Mouse (Mus musculus): ENCODE results near the gene Gm21860.
"Not testable (repeated sequence)": the region's sequence is repeated elsewhere in the genome, so short reads cannot be mapped to it uniquely, and the experiment has no call there.

Gm21860 gene

DNA sequence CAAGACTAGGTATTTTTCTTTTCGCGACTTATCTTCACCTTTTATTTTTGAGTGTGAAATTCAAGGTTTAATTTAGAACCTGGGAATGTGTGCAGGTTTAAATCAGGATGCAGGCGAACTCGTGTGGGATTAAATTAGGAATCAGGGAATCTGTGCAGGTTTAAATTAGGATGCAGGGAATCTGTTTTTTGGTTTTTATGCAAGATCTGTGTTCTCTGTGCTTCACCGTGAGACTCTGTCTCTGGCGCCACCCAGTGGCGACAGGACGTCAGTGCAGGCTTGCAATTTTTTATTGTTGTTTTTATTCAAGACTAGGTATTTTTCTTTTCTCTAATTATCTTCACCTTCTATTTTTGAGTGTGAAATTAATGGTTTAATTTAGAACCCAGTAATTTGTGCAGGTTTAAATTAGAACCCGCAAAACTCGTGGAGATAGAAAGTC is 22.5 kb downstream of the Gm21860 start:
- peak; percentile 94 for DNase-seq (ENCODE audit: low read depth)

DNA sequence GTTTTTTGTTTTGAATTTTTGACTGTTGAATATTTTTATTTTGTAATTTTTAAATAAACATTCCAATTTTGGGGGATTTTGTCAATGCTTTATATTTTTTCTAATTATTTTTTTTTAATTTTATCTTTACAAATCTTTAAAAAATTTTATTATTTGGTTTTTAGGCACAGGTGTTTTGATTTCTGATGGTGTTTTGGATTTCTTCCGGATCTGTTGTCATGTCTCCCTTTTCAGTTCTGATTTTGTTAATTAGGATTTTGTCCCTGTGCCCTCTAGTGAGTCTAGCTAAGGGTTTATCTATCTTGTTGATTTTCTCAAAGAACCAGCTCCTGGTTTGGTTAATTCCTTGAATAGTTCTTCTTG is 23.0 kb downstream of the Gm21860 start:
- peak; percentile 18 for DNase-seq (ENCODE audit: low read depth)

DNA sequence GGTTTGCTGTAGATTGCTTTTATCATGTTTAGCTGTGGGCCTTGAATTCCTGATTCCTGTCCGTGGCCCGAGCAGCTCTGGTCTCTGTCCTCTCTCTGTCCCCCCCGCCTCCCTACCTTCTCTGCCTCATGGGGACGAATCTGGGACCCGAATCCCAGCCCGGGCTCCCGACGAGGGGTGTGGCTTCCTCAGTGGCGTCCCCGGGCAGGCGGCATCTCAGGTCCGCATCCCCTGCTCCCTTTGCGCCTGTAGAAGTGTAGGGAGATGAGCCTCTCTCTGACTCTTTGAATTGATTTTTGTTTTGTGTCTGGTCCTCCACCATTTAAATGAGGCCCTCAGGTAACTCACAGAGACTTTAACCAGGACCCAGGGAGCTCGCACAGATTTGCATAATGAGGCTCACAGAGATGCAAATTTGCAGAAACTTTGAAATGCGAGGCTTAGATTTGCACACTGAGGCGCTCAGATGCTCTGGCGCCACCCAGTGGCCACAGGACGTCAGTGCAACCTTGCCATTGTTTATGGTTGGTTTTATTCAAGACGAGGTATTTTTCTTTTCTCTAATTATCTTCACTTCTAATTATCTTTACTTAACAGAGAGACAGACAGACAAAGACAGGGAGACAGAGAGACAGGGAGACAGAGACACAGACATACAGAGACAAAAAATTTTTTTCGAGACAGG is 23.6 kb downstream of the Gm21860 start:
- DNase-seq (ENCODE audit: low read depth), result peak; percentile 48

DNA sequence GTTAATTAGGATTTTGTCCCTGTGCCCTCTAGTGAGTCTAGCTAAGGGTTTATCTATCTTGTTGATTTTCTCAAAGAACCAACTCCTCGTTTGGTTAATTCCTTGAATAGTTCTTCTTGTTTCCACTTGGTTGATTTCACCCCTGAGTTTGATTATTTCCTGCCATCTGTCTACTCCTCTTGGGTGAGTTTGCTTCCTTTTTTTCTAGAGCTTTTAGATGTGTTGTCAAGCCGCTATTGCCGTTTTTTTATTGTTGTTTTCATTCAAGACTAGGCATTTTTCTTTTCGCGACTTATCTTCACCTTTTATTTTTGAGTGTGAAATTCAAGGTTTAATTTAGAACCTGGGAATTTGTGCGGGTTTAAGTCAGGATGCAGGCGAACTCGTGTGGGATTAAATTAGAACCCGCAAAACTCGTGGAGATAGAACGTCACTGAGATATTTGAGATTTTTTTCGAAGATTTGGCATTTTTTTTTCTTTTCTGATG is 24.8 kb downstream of the Gm21860 start:
- DNase-seq (ENCODE audit: low read depth), result peak; percentile 17

DNA sequence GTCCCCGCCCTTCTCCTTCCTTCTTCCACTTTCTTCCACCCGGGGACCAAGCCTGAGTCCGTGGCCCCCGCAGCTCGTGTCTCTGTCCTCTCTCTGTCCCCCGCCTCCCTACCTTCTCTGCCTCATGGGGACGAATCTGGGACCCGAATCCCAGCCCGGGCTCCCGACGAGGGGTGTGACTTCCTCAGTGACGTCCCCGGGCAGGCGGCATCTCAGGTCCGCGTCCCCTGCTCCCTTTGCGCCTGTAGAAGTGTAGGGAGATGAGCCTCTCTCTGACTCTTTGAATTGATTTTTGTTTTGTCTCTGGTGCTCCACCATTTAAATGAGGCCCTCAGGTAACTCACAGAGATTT is 25.7 kb downstream of the Gm21860 start:
- DNase-seq (ENCODE audit: low read depth), result peak; percentile 63

DNA sequence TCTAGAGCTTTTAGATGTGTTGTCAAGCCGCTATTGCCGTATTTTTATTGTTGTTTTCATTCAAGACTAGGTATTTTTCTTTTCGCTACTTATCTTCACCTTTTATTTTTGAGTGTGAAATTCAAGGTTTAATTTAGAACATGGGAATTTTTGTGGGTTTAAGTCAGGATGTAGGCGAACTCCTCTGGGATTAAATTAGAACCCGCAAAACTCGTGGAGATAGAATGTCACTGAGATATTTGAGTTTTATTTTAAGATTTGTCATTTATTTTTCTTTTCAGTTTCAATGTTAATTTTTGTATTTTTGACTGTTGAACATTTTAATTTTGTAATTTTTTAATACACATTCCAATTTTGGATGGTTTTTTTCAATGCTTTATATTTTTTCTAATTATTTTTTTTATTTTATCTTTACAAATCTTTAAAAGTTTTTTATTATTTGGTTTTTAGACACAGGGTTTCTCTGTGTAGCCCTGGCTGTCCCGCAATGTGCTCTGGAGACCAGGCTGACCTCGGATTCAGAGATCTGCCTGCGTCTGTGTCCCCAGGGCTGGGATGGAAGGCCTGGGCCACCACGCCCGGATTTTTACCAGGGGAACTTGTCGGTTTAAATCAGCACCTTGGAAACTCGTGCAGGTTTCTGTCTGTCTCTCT is 26.2 kb downstream of the Gm21860 start:
- peak; percentile 8 for DNase-seq (ENCODE audit: low read depth)

DNA sequence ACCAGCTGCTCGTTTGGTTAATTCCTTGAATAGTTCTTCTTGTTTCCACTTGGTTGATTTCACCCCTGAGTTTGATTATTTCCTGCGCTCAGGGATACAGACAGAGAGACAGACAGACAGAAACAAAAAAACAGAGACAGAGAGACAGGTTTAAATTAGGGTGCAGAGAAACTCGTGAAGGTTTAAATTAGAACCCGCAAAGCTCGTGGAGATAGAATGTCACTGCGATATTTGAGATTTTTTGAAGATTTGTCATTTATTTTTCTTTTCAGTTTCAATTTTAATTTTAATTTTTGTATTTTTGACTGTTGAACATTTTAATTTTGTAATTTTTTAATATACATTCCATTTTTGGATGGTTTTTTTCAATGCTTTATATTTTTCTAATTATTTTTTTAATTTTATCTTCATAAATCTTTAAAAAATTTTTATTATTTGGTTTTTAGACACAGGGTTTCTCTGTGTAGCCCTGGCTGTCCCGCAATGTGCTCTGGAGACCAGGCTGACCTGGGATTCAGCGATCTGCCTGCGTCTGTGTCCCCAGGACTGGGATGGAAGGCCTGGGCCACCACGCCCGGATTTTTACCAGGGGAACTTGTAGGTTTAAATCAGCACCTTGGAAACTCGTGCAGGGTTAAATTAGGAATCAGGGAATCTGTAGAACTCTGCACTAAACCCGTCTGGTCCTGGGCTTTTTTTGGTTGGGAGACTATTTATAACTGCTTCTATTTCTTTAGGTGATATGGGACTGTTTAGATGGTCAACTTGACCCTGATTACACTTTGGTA is 27.3 kb downstream of the Gm21860 start:
- DNase-seq (ENCODE audit: low read depth), result peak; percentile 71

DNA sequence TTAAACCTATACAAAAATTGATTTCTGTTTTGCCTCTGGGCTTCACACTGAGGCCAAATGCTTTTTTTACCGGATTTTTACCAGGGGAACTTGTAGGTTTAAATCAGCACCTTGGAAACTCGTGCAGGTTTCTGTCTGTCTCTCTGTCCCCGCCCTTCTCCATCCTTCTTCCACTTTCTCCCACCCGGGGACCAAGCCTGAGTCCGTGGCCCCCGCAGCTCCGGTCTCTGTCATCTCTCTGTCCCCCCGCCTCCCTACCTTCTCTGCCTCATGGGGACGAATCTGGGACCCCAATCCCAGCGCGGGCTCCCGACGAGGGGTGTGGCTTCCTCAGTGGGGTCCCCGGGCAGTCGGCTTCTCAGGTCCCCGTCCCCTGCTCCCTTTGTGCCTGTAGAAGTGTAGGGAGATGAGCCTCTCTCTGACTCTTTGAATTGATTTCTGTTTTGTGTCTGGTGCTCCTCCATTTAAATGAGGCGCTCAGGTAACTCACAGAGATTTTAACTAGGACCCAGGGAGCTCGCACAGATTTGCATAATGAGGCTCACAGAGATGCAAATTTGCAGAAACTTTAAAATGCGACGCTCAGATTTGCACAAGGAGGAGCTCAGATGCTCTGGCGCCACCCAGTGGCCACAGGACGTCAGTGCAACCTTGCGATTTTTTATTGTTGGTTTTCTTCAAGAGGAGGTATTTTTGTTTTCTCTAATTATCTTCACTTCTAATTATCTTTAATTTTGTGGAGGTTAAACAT is 28.7 kb downstream of the Gm21860 start:
- DNase-seq (ENCODE audit: low read depth), result peak; percentile 86

DNA sequence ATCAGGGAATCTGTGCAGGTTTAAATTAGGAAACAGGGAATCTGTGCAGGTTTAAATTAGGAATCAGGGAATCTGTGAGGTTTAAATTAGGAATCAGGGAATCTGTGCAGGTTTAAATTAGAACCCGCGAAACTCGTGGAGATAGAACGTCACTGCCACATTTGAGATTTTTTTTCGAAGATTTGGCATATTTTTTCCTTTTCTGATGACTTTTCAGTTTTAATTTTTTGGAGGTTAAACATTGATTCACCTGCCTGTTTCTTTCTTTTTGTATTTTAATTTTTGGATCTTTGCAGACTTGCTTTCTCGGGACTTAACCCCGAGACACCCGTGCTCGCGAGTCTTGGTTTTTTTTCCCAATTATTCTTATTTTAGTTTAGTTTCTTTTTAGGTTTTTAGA is 29.5 kb downstream of the Gm21860 start:
- peak; percentile 18 for DNase-seq (ENCODE audit: low read depth)

DNA sequence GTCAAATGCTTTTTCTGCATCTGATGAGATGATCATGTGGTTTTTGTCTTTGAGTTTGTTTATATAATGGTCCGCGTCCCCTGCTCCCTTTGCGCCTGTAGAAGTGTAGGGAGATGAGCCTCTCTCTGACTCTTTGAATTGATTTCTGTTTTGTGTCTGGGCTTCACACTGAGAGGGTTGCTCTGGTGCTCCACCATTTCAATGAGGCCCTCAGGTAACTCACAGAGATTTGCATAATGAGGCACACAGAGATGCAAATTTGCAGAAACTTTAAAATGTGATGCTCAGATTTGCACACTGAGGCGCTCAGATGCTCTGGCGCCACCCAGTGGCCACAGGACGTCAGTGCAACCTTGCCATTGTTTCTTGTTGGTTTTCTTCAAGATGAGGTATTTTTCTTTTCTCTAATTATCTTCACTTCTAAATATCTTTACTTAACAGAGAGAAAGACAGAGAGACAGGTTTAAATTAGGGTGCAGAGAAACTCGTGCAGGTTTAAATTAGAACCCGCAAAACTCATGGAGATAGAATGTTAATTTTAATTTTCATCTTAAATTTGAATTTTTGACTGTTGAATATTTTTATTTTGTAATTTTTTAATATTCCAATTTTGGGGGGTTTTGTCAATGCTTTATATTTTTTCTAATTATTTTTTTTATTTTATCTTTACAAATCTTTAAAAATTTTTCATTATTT is 30.5 kb downstream of the Gm21860 start:
- peak; percentile 54 for DNase-seq (ENCODE audit: low read depth)

DNA sequence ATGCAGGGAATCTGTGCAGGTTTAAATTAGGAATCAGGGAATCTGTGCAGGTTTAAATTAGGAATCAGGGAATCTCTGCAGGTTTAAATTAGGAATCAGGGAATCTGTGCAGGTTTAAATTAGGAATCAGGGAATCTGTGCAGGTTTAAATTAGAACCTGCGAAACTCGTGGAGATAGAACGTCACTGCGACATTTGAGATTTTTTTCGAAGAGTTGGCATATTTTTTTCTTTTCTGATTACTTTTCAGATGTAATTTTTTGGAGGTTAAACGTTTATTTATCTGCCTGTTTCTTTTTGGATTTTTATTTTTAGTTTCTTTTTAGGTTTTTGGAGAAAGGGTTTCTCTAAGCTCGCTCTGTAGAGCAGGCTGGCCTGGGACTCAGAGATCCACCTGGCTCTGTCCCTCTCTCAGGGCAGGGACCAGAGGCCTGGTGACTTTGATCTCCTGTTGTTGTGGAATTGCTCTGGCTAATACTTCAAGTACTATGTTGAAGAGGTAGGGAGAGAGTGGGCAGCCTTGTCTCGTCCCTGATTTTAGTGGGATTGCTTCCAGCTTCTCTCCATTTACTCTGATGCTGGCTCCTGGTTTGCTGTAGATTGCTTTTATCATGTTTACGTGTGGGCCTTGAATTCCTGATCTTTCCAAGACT is 31.2 kb downstream of the Gm21860 start:
- peak; percentile 50 for DNase-seq (ENCODE audit: low read depth)

DNA sequence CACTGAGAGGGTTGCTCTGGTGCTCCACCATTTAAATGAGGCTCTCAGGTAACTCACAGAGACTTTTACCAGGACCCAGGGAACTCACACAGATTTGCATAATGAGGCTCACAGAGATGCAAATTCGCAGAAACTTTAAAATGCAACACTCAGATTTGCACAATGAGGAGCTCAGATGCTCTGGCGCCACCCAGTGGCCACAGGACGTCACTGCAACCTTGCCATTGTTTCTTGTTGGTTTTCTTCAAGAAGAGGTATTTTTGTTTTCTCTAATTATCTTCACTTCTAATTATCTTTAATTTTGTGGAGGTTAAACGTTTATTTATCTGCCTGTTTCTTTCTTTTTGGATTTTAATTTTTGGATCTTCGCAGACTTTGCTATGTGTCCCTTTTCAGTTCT is 34.1 kb downstream of the Gm21860 start:
- DNase-seq (ENCODE audit: low read depth), result peak; percentile 3

DNA sequence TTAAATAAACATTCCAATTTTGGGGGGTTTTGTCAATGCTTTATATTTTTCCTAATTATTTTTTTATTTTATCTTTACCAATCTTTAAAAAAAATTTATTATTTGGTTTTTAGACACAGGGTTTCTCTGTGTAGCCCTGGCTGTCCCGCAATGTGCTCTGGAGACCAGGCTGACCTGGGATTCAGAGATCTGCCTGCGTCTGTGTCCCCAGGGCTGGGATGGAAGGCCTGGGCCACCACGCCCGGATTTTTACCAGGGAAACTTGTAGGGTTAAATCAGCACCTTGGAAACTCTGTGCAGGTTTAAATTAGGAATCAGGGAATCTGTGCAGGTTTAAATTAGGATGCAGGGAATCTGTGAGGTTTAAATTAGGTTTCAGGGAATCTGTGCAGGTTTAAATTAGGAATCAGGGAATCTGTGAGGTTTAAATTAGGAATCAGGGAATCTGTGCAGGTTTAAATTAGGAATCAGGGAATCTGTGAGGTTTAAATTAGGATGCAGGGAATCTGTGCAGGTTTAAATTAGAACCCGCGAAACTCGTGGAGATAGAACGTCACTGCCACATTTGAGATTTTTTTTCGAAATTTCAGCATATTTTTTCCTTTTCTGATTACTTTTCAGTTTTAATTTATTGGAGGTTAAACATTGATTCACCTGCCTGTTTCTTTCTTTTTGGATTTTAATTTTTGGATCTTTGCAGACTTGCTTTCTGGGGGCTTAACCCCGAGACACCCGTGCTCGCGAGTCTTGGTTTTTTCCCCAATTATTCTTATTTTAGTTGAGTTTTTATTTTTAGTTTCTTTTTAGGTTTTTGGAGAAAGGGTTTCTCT is 35.0 kb downstream of the Gm21860 start:
- DNase-seq (ENCODE audit: low read depth), result peak; percentile 41

DNA sequence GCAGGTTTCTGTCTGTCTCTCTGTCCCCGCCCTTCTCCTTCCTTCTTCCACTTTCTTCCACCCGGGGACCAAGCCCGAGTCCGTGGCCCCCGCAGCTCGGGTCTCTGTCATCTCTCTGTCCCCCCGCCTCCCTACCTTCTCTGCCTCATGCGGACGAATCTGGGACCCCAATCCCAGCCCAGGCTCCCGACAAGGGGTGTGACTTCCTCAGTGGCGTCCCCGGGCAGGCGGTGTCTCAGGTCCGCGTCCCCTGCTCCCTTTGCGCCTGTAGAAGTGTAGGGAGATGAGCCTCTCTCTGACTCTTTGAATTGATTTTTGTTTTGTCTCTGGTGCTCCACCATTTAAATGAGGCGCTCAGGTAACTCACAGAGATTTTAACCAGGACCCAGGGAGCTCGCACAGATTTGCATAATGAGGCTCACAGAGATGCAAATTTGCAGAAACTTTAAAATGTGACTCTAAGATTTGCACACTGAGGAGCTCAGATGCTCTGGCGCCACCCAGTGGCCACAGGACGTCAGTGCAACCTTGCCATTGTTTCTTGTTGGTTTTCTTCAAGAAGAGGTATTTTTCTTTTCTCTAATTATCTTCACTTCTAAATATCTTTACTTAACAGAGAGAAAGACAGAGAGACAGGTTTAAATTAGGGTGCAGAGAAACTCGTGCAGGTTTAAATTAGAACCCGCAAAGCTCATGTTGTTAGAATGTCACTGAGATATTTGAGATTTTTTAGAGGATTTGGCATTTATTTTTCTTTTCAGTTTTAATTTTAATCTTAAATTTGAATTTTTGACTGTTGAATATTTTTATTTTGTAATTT is 35.8 kb downstream of the Gm21860 start:
- peak; percentile 66 for DNase-seq (ENCODE audit: low read depth)

DNA sequence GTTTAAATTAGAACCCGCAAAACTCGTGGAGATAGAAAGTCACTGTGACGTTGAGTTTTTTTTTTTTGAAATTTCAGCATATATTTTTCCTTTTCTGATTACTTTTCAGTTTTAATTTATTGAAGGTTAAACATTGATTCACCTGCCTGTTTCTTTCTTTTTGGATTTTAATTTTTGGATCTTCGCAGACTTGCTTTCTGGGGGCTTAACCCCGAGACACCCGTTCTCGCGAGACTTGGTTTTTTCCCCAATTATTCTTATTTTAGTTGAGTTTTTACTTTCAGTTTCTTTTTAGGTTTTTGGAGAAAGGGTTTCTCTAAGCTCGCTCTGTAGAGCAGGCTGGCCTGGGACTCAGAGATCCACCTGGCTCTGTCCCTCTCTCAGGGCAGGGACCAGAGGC is 36.6 kb downstream of the Gm21860 start:
- peak; percentile 39 for DNase-seq (ENCODE audit: low read depth)

DNA sequence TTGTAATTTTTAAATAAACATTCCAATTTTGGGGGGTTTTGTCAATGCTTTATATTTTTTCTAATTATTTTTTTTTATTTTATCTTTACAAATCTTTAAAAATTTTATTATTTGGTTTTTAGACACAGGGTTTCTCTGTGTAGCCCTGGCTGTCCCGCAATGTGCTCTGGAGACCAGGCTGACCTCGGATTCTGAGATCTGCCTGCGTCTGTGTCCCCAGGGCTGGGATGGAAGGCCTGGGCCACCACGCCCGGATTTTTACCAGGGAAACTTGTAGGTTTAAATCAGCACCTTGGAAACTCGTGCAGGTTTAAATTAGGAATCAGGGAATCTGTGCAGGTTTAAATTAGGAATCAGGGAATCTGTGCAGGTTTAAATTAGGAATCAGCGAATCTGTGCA is 37.1 kb downstream of the Gm21860 start:
- not testable (repeated sequence) for DNase-seq (ENCODE audit: low read depth)
